Mouse (Mus musculus): Measurements from ENCODE around the gene Iah1. TPM values are rescaled to one million over a fixed set of nuclear protein-coding genes. Genes with fewer than 3 reads are reported as not detected.

Gene Iah1
- polyA plus RNA-seq, 1 experiment: 18.3 TPM

- Histone ChIP-seq H3K4me3 (ENCODE audit: control insufficient read depth, low read depth, low read length) (no peak overlapping the region), H3K4me1 (ENCODE audit: control insufficient read depth, insufficient read depth, low read length) (peaks cover 5% of the 10 kb centered on the region), H3K27ac (ENCODE audit: control insufficient read depth, insufficient read depth, low read depth, low read length) (no peak overlapping the region), H3K36me3 (ENCODE audit: control insufficient read depth, insufficient read depth, low read length) (no peaks in the 10 kb centered on the region), H3K27me3 (ENCODE audit: control insufficient read depth, insufficient read depth, low read length) (no peaks in the 10 kb centered on the region)
- TF ChIP-seq POLR2A (IDR thresholded peaks at IDR 0.05; ENCODE audit: control insufficient read depth, low read depth, low read length): no peak
- peak; percentile 35; the same call in 1 of the 2 replicates for TF ChIP-seq CTCF (IDR thresholded peaks at IDR 0.05; ENCODE audit: control insufficient read depth, insufficient read depth, insufficient replicate concordance, low read depth, low read length)
Measured at GRCm38 (mm10) chr12:21318143-21318895, 2.1 kb downstream of the Iah1 start.

GRCm38 (mm10) chr12:21320317-21320716 lies 4.1 kb downstream of the Iah1 start:
- Histone ChIP-seq H3K27me3 (ENCODE audit: control insufficient read depth, insufficient read depth, low read length) (no peaks in the 10 kb centered on the region), H3K27ac (ENCODE audit: control insufficient read depth, insufficient read depth, low read depth, low read length) (no peak overlapping the region), H3K4me1 (ENCODE audit: control insufficient read depth, insufficient read depth, low read length) (peaks cover 5% of the 10 kb centered on the region), H3K4me3 (ENCODE audit: control insufficient read depth, low read depth, low read length) (no peak overlapping the region), H3K36me3 (ENCODE audit: control insufficient read depth, insufficient read depth, low read length) (peaks cover 1% of the 10 kb centered on the region)
- TF ChIP-seq CTCF (IDR thresholded peaks at IDR 0.05; ENCODE audit: control insufficient read depth, insufficient read depth, insufficient replicate concordance, low read depth, low read length) (no peak), POLR2A (IDR thresholded peaks at IDR 0.05; ENCODE audit: control insufficient read depth, low read depth, low read length) (no peak)

DNA sequence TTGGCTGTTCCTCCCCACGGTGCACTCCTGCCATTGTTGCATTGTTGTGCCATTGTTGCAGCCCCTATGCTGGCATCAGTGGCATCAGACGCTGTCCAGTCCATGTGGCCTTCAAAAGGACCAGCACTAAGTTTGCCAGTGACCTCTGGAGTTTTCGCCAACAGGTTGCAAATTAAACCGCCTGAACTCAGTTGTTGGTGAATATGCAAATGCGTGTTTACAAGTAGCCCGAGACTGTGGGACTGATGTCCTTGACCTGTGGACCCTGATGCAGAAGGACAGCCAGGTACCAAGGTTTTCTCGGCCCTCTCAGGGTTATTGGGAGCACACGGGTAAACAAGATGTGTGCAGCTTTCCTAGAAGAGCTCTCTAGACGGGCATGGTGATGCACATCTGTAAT lies 5.0 kb downstream of the Iah1 start:
- no peak for TF ChIP-seq CTCF (IDR thresholded peaks at IDR 0.05; ENCODE audit: control insufficient read depth, insufficient read depth, insufficient replicate concordance, low read depth, low read length)
- no peak for TF ChIP-seq POLR2A (IDR thresholded peaks at IDR 0.05; ENCODE audit: control insufficient read depth, low read depth, low read length)
- Histone ChIP-seq H3K36me3 (ENCODE audit: control insufficient read depth, insufficient read depth, low read length) (peaks cover 1% of the 10 kb centered on the region), H3K4me1 (ENCODE audit: control insufficient read depth, insufficient read depth, low read length) (peaks cover 2% of the 10 kb centered on the region; the same call in 1 of the 2 replicates), H3K27me3 (ENCODE audit: control insufficient read depth, insufficient read depth, low read length) (no peaks in the 10 kb centered on the region), H3K4me3 (ENCODE audit: control insufficient read depth, low read depth, low read length) (no peak overlapping the region), H3K27ac (ENCODE audit: control insufficient read depth, insufficient read depth, low read depth, low read length) (no peak overlapping the region)

GRCm38 (mm10) chr12:21322296-21322695 lies 6.1 kb downstream of the Iah1 start:
- Histone ChIP-seq H3K27ac (ENCODE audit: control insufficient read depth, insufficient read depth, low read depth, low read length) (no peak overlapping the region), H3K4me3 (ENCODE audit: control insufficient read depth, low read depth, low read length) (no peak overlapping the region), H3K4me1 (ENCODE audit: control insufficient read depth, insufficient read depth, low read length) (no peaks in the 10 kb centered on the region; the same call in 1 of the 2 replicates), H3K27me3 (ENCODE audit: control insufficient read depth, insufficient read depth, low read length) (no peaks in the 10 kb centered on the region), H3K36me3 (ENCODE audit: control insufficient read depth, insufficient read depth, low read length) (peaks cover 1% of the 10 kb centered on the region)
- TF ChIP-seq POLR2A (IDR thresholded peaks at IDR 0.05; ENCODE audit: control insufficient read depth, low read depth, low read length): no peak
- no peak for TF ChIP-seq CTCF (IDR thresholded peaks at IDR 0.05; ENCODE audit: control insufficient read depth, insufficient read depth, insufficient replicate concordance, low read depth, low read length)

GRCm38 (mm10) chr12:21322856-21323255 lies 6.7 kb downstream of the Iah1 start:
- H3K27me3 ChIP-seq (ENCODE audit: control insufficient read depth, insufficient read depth, low read length): no peaks in the 10 kb centered on the region
- H3K4me3 ChIP-seq (ENCODE audit: control insufficient read depth, low read depth, low read length): no peak overlapping the region
- H3K27ac ChIP-seq (ENCODE audit: control insufficient read depth, insufficient read depth, low read depth, low read length): no peak overlapping the region
- TF ChIP-seq POLR2A (IDR thresholded peaks at IDR 0.05; ENCODE audit: control insufficient read depth, low read depth, low read length): no peak
- H3K4me1 ChIP-seq (ENCODE audit: control insufficient read depth, insufficient read depth, low read length): no peaks in the 10 kb centered on the region
- peaks cover 1% of the 10 kb centered on the region for H3K36me3 ChIP-seq (ENCODE audit: control insufficient read depth, insufficient read depth, low read length)

GRCm38 (mm10) chr12:21324101-21324500 lies 7.9 kb downstream of the Iah1 start:
- Histone ChIP-seq H3K27ac (ENCODE audit: control insufficient read depth, insufficient read depth, low read depth, low read length) (no peak overlapping the region), H3K4me1 (ENCODE audit: control insufficient read depth, insufficient read depth, low read length) (no peaks in the 10 kb centered on the region), H3K27me3 (ENCODE audit: control insufficient read depth, insufficient read depth, low read length) (no peaks in the 10 kb centered on the region), H3K36me3 (ENCODE audit: control insufficient read depth, insufficient read depth, low read length) (peaks cover 1% of the 10 kb centered on the region), H3K4me3 (ENCODE audit: control insufficient read depth, low read depth, low read length) (no peak overlapping the region)
- TF ChIP-seq POLR2A (IDR thresholded peaks at IDR 0.05; ENCODE audit: control insufficient read depth, low read depth, low read length) (no peak), CTCF (IDR thresholded peaks at IDR 0.05; ENCODE audit: control insufficient read depth, insufficient read depth, insufficient replicate concordance, low read depth, low read length) (no peak)

DNA sequence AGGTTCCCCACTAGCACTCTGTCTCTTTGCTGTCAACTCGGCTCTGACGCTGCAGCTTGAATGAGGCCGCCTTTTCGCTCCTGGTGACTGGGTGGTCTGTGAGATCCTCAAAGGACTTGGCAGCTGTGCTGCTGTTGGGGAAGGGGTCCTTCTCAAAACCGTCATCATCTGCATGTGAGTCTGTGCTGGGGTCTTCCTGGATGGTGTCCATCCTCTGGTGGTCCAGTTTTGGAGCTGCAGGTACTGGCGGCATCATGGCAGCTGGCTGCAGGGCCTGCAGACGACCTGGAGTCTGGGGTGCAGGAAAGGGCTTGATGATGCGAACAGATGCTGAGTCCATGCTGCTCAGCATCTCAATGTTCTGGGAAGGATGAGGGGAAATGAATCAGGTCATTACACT lies 9.1 kb downstream of the Iah1 start:
- Histone ChIP-seq H3K27me3 (ENCODE audit: control insufficient read depth, insufficient read depth, low read length) (no peaks in the 10 kb centered on the region), H3K4me3 (ENCODE audit: control insufficient read depth, low read depth, low read length) (no peak overlapping the region), H3K36me3 (ENCODE audit: control insufficient read depth, insufficient read depth, low read length) (peaks cover 4% of the 10 kb centered on the region), H3K4me1 (ENCODE audit: control insufficient read depth, insufficient read depth, low read length) (no peaks in the 10 kb centered on the region), H3K27ac (ENCODE audit: control insufficient read depth, insufficient read depth, low read depth, low read length) (no peak overlapping the region)
- TF ChIP-seq CTCF (IDR thresholded peaks at IDR 0.05; ENCODE audit: control insufficient read depth, insufficient read depth, insufficient replicate concordance, low read depth, low read length) (no peak), POLR2A (IDR thresholded peaks at IDR 0.05; ENCODE audit: control insufficient read depth, low read depth, low read length) (no peak)
